Mouse (Mus musculus) hindbrain, postnatal 0 days (tissue): ENCODE measurements around the gene Haus2. TPM values are rescaled to one million over a fixed set of nuclear protein-coding genes. Genes with fewer than 3 reads are reported as not detected.
A peak's percentile ranks its signal among the peaks of the same experiment; 100 is the strongest.

Experiments
- ATAC-seq: fragments of 200-750 bp; cut with Nextera tagmentation; 2 replicates; pipeline ENCODE4 v1.8.0; 2017; ENCODE audit warnings: mild to moderate bottlenecking, moderate TSS enrichment, moderate library complexity
- DNase-seq: peaks from one replicate; pipeline ENCODE4 v3.0.0-alpha.2; 2015; ENCODE audit warnings: low spot score
- H3K27ac ChIP-seq: fragments of 300-500 bp; sonication (generic); 2 replicates; pipeline ENCODE4 v1.5.1; 2014; ENCODE audit warnings: mild to moderate bottlenecking
- H3K27me3 ChIP-seq: fragments of 300-500 bp; sonication (generic); 2 replicates; pipeline ENCODE4 v1.6.1; 2014; ENCODE audit warnings: low read length, mixed read lengths; ENCODE audit not compliant: insufficient read depth
- H3K36me3 ChIP-seq: fragments of 300-500 bp; sonication (generic); 2 replicates; pipeline ENCODE4 v1.6.1; 2014; ENCODE audit warnings: low read length, mixed read lengths; ENCODE audit not compliant: insufficient read depth
- H3K4me1 ChIP-seq: fragments of 300-500 bp; sonication (generic); 2 replicates; pipeline ENCODE4 v1.6.1; 2014; ENCODE audit warnings: antibody characterized with exemption, low read length, mixed read lengths; ENCODE audit not compliant: insufficient read depth
- H3K4me2 ChIP-seq: fragments of 300-500 bp; sonication (generic); 2 replicates; pipeline ENCODE4 v1.6.1; 2014; ENCODE audit warnings: low read depth, mild to moderate bottlenecking, low read length, moderate library complexity, mixed read lengths
- H3K4me3 ChIP-seq: fragments of 300-500 bp; sonication (generic); 2 replicates; pipeline ENCODE4 v1.5.1; 2014; ENCODE audit warnings: low read length
- H3K9ac ChIP-seq: fragments of 300-500 bp; sonication (generic); replicated peaks from 2 replicates; pipeline ENCODE4 v1.6.1; 2014; ENCODE audit warnings: mild to moderate bottlenecking, low read length, moderate library complexity, mixed read lengths
- H3K9me3 ChIP-seq: fragments of 300-500 bp; sonication (generic); 2 replicates; pipeline ENCODE4 v1.6.1; 2016; ENCODE audit warnings: low read length, mixed read lengths
- CTCF ChIP-seq: IDR thresholded peaks from 2 replicates; pipeline ENCODE4 v1.5.1; 2016; ENCODE audit warnings: antibody characterized with exemption, control low read depth, low read depth
- WGBS: fragments of 180-500 bp; shearing (Covaris S2); extraction: QIAGEN DNeasy Blood & Tissue Kit; methylation state at CpG from one replicate; pipeline ENCODE4 v1.1.7; 2014; 5-methylcytosine and 5-hydroxymethylcytosine counted together
- polyA plus RNA-seq: library from polyadenylated mRNA; unstranded; fragments of >200 nt; fragmentation: Nextera tagmentation; extraction: Ambion mirVana; gene quantifications from 2 replicates; pipeline ENCODE4 v1.2.1, GENCODE M21; 2015
- total RNA-seq: library from RNA; depleted of rRNA; stranded (reverse); fragments of >200 nt; gene quantifications from 2 replicates; pipeline ENCODE4 v1.2.3, GENCODE M21; 2014

Haus2 gene
- total and polyA plus RNA-seq, 2 experiments from 2014 or later, result 22.7 to 37.2 TPM

DNA sequence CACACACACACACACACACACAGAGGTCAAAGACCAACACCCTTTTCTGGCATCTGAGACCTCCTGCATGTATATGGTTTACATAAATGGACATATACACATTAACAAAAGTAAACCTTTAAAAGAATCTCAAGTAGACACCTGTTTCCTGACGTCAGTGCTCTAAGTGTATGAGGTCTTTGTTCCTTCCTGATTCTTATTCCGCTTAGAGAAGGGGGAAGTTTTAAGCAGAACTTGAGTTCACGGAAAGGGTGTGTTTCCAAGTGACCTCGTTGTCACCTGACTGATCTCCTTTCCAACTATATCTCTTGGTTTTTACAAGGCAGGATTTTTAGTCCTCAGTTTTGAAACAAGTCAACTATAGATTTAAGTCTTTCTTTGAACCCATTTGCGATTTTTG lies 30.9 kb upstream of the Haus2 start:
- no peak for TF ChIP-seq CTCF
- WGBS, result 84% methylated on average over 5 of the region's 5 CpGs
- H3K9ac ChIP-seq, result no peak overlapping the region
- DNase-seq (no peak), ATAC-seq (no peak)
- H3K9me3 ChIP-seq, result no peaks in the 10 kb centered on the region
- H3K27ac ChIP-seq, result no peak overlapping the region
- H3K4me2 ChIP-seq, result no peak overlapping the region
- no peak overlapping the region for H3K4me3 ChIP-seq
- H3K27me3 ChIP-seq, result no peaks in the 10 kb centered on the region
- H3K4me1 ChIP-seq, result no peaks in the 10 kb centered on the region
- H3K36me3 ChIP-seq, result no peaks in the 10 kb centered on the region

DNA sequence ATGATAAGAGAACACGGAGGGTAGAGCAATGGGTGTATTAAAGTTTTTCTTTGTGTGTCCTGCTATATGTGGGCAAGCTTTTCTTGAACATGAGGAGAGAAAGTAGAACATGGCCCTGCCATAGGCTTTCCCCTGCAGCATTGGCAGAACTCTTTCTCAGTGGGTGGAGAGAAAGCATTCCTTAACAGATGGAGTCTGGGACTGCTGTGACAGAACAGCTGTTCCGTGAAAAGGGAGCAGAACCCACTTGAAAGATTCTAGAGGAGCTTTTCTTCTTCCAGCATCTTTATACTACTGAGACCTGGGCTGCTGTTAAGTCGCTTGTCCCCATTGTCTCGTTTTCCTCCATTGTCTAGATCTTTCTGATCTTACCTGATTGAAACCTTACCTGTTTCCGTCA lies 19.4 kb upstream of the Haus2 start:
- Histone ChIP-seq H3K4me3 (no peak overlapping the region), H3K36me3 (peaks cover 10% of the 10 kb centered on the region), H3K27ac (no peak overlapping the region), H3K4me2 (no peak overlapping the region), H3K27me3 (no peaks in the 10 kb centered on the region), H3K9ac (no peak overlapping the region), H3K4me1 (no peaks in the 10 kb centered on the region), H3K9me3 (no peaks in the 10 kb centered on the region)
- 83% methylated on average over 5 of the region's 5 CpGs for WGBS
- no peak for ATAC-seq
- no peak for TF ChIP-seq CTCF
- DNase-seq, result no peak

DNA sequence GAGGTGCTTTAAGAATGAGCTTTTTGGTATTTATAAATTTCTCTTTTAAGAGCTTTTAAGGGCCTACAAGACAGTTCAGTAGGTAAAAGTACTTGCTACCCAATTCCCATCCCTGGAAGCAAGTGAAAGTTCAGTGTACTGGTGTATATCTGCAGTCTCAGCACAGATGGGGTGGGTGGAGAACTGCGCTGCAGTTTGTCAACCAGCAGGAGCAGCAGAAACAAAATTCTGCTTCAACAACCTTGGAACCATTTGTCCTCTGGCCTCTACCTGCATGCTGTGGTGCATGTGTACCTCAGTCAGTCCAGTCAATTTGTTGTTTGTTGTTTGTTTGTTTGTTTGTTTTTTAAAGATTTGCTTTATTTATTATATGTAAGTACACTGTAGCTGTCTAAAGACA lies 17.0 kb upstream of the Haus2 start:
- WGBS, result 83% methylated on average over 1 of the region's 1 CpGs
- Histone ChIP-seq H3K36me3 (peaks cover 20% of the 10 kb centered on the region; the same call in 1 of the 2 replicates), H3K27ac (no peak overlapping the region), H3K4me2 (no peak overlapping the region), H3K9ac (no peak overlapping the region), H3K9me3 (no peaks in the 10 kb centered on the region), H3K27me3 (no peaks in the 10 kb centered on the region), H3K4me3 (no peak overlapping the region), H3K4me1 (no peaks in the 10 kb centered on the region)
- peak; percentile 10; the same call in 1 of the 2 replicates for TF ChIP-seq CTCF
- DNase-seq (no peak), ATAC-seq (no peak)

DNA sequence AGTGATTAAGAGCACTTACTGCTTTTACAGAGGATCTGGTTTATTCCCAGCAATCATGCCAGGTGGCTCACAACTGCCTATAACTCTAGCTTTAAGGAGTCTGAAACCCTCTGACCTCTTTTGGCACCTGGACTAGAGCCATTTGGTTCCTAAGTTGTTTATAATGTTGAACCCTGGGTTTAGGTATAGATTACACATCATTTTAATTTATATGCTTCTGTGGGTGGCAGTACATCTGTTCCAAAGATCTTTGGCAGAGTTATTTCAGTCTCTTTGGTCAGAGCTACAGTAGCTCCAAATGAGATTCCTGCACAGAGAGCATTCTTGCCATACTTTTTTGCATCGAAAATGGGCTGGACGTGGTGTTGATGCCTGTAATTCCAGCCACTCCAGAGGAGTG lies 11.4 kb upstream of the Haus2 start:
- H3K27ac ChIP-seq, result no peak overlapping the region
- no peak for DNase-seq
- H3K36me3 ChIP-seq, result peaks cover 37% of the 10 kb centered on the region
- H3K4me2 ChIP-seq, result no peak overlapping the region
- no peak for TF ChIP-seq CTCF
- H3K9ac ChIP-seq, result no peak overlapping the region
- no peak overlapping the region for H3K4me3 ChIP-seq
- no peak for ATAC-seq
- no peaks in the 10 kb centered on the region for H3K4me1 ChIP-seq
- no peaks in the 10 kb centered on the region for H3K9me3 ChIP-seq
- H3K27me3 ChIP-seq, result no peaks in the 10 kb centered on the region
- 95% methylated on average over 2 of the region's 2 CpGs for WGBS

DNA sequence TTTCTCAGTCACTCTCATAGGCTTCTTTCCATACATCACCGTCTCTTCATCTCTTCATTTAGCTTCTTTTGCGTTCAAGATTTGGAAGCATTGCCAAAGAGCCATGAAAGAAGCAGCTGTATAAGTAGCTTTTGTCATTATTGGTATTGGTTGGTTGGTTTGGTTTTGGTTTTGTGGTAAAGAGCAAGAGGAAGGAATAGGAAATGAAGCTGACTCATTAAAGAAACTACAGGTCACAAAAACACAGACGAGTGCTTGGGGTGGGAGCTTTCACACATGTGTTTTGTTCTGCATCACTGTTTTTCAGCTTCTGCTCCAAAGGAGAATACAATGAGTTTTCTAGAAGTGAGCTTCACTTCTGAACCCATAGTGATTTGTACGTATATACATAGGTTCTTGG lies 9.7 kb upstream of the Haus2 start:
- Histone ChIP-seq H3K4me3 (no peak overlapping the region), H3K27me3 (no peaks in the 10 kb centered on the region), H3K4me1 (no peaks in the 10 kb centered on the region), H3K9me3 (no peaks in the 10 kb centered on the region), H3K27ac (no peak overlapping the region), H3K9ac (no peak overlapping the region), H3K36me3 (peaks cover 37% of the 10 kb centered on the region), H3K4me2 (no peak overlapping the region)
- ATAC-seq (no peak), DNase-seq (no peak)
- WGBS, result 93% methylated on average over 4 of the region's 4 CpGs
- no peak for TF ChIP-seq CTCF

DNA sequence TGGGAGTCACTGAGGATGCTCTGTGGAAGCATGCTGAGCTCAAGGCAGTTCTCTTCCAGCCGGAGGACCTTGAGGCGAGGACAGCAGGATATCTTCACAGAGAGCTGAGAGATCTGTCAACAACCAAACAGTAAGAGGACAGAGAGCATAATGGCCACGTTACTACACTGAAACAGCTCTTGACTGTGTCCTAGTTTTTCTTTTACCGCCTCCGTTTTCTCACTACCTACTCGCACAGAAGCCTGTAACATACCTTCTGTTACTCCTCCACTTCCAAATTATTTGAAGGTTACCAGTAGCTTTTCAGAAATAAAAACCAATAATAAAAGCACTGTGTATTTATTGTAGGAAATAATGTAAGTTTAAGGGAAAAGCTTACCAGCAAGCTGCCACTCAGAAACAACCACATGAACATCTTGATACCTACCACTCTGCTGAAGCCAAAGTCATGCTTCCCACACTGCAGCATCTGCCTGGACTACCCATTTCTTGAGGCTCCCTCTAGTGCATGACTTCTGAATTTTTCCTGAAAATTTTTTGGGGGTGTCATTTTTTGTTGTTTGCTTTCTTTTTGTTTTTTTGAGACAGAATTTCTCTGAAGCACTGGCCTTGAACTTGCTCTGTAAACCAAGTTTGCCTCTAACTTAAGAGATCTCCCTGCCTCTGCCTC lies 3.0 kb upstream of the Haus2 start:
- DNase-seq, result peak; percentile 21

DNA sequence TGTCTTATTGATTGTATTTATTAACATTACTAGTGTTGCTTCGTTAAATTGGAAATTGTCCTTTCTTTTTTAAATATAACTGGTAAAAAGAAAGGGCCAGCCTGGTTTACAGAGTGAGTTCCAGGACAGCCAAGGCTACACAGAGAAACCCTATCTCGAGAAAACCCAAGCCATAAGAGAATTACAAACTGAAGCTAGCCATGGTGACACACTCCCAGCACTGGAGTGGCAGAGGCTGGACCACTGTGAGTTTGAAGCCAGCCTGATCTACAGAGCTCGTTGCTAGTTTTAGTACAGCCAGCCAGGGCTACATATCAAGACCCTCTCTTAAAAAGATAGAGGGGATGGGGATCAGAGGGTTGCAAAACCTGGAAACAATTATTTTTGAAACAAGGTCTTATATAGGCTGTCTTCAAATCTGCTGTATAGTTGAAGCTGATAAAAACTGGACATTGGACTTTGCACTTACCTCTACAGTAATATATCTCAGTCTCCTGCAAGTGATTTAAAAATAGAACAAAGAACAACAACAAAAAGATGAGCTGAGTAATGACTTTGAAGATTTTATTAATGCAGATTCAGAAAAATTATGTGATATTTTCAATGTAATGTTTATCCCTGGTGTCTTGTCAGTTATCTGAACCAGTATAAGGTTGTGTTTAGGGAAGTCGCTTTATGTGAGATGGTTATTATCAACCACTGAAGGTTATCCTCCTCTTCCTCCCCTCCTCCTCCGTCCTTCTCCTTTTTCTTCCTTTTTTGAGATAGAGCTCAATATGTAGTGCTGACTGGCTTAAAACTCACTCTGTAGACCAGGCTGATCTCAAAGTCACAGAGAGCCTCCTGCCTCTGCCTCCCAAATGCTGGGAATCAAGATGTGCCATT lies 7.3 kb downstream of the Haus2 start:
- WGBS, result 91% methylated on average over 5 of the region's 5 CpGs

More for the DNA sequence above, 3.0 kb upstream of the Haus2 start:
- whole genome bisulfite sequencing, result 81% methylated on average over 6 of the region's 6 CpGs
- peak; percentile 56 for TF ChIP-seq CTCF
- Histone ChIP-seq H3K4me2 (no peak overlapping the region), H3K36me3 (no peaks in the 10 kb centered on the region; the same call in 1 of the 2 replicates), H3K27me3 (no peaks in the 10 kb centered on the region), H3K9ac (no peak overlapping the region), H3K4me1 (peaks cover 14% of the 10 kb centered on the region), H3K27ac (no peak overlapping the region), H3K9me3 (no peaks in the 10 kb centered on the region), H3K4me3 (no peak overlapping the region)
- ATAC-seq, result no peak

More for the DNA sequence above, 7.3 kb downstream of the Haus2 start:
- Histone ChIP-seq H3K36me3 (peaks cover 11% of the 10 kb centered on the region; the same call in 1 of the 2 replicates), H3K27ac (no peak overlapping the region), H3K9me3 (no peaks in the 10 kb centered on the region), H3K4me2 (no peak overlapping the region), H3K4me3 (no peak overlapping the region), H3K4me1 (no peaks in the 10 kb centered on the region), H3K9ac (no peak overlapping the region), H3K27me3 (no peaks in the 10 kb centered on the region)
- ATAC-seq (no peak), DNase-seq (no peak)
- TF ChIP-seq CTCF, result no peak
